Mouse (Mus musculus) E14TG2a.4 (cell line): ENCODE measurements around the gene Sema3e.

Experiments used
- H3K27me3 ChIP-seq: 2 replicates; pipeline ENCODE4 v1.6.1; 2014; ENCODE audit warnings: low read length, control low read depth; ENCODE audit not compliant: insufficient read depth
- H3K36me3 ChIP-seq: 2 replicates; pipeline ENCODE4 v1.6.1; 2014; ENCODE audit warnings: low read length, control low read depth; ENCODE audit not compliant: insufficient read depth
- H3K4me1 ChIP-seq: replicated peaks from 2 replicates; pipeline ENCODE4 v1.6.1; 2014; ENCODE audit warnings: low read depth, low read length, control low read depth
- H3K4me3 ChIP-seq: replicated peaks from 2 replicates; pipeline ENCODE4 v1.5.1; 2014; ENCODE audit warnings: mild to moderate bottlenecking, low read length
- H3K9me3 ChIP-seq: 2 replicates; pipeline ENCODE4 v1.6.1; 2014; ENCODE audit warnings: low read length, control low read depth
- CTCF ChIP-seq: conservative IDR thresholded peaks from 2 replicates; pipeline ENCODE4 v1.5.1; 2014; ENCODE audit warnings: low read length
- NANOG ChIP-seq: IDR thresholded peaks from 2 replicates; pipeline ENCODE4 v1.6.1; 2014; ENCODE audit warnings: borderline replicate concordance, low read length, mixed read lengths
- POU5F1 ChIP-seq: IDR thresholded peaks from 2 replicates; pipeline ENCODE4 v1.6.1; 2014; ENCODE audit warnings: low read length, borderline replicate concordance

The Sema3e gene

GRCm38 (mm10) chr5:14043983-14044382, 18.9 kb downstream of the Sema3e start:
- Histone ChIP-seq H3K4me3 (no peak overlapping the region), H3K9me3 (no peaks in the 10 kb centered on the region), H3K36me3 (no peaks in the 10 kb centered on the region), H3K27me3 (no peaks in the 10 kb centered on the region), H3K4me1 (peaks cover 16% of the 10 kb centered on the region)
- TF ChIP-seq NANOG (no peak), CTCF (no peak), POU5F1 (no peak)

GRCm38 (mm10) chr5:14048660-14049059, 23.6 kb downstream of the Sema3e start:
- Histone ChIP-seq H3K9me3 (no peaks in the 10 kb centered on the region), H3K4me1 (0 out of 2 replicates have a peak, but pooled peaks cover 5% of the 10 kb centered on the region), H3K36me3 (no peaks in the 10 kb centered on the region), H3K4me3 (no peak overlapping the region), H3K27me3 (no peaks in the 10 kb centered on the region)
- TF ChIP-seq NANOG (no peak), POU5F1 (no peak), CTCF (no peak)

- Histone ChIP-seq H3K27me3 (no peaks in the 10 kb centered on the region), H3K36me3 (no peaks in the 10 kb centered on the region), H3K4me1 (0 out of 2 replicates have a peak, but pooled peaks cover 5% of the 10 kb centered on the region), H3K9me3 (no peaks in the 10 kb centered on the region), H3K4me3 (no peak overlapping the region)
- TF ChIP-seq NANOG, result no peak
- TF ChIP-seq CTCF, result no peak
- no peak for TF ChIP-seq POU5F1
Measured at GRCm38 (mm10) chr5:14054472-14054871, 29.4 kb downstream of the Sema3e start.

GRCm38 (mm10) chr5:14059895-14060553, 34.9 kb downstream of the Sema3e start:
- Histone ChIP-seq H3K36me3 (no peaks in the 10 kb centered on the region), H3K9me3 (no peaks in the 10 kb centered on the region), H3K27me3 (no peaks in the 10 kb centered on the region), H3K4me3 (no peak overlapping the region), H3K4me1 (no peaks in the 10 kb centered on the region)
- TF ChIP-seq CTCF, result no peak
- no peak for TF ChIP-seq POU5F1
- TF ChIP-seq NANOG, result no peak

GRCm38 (mm10) chr5:14062918-14063481, 37.9 kb downstream of the Sema3e start:
- Histone ChIP-seq H3K36me3 (no peaks in the 10 kb centered on the region), H3K27me3 (no peaks in the 10 kb centered on the region), H3K4me1 (no peaks in the 10 kb centered on the region), H3K9me3 (no peaks in the 10 kb centered on the region), H3K4me3 (no peak overlapping the region)
- TF ChIP-seq POU5F1 (no peak), CTCF (no peak), NANOG (no peak)

GRCm38 (mm10) chr5:14073152-14073551, 48.1 kb downstream of the Sema3e start:
- 0 out of 2 replicates have a peak overlapping the region, but pooled peaks have one; percentile 8 for H3K4me3 ChIP-seq
- no peak for TF ChIP-seq NANOG
- TF ChIP-seq CTCF, result no peak
- no peak for TF ChIP-seq POU5F1
- H3K9me3 ChIP-seq, result peaks cover 13% of the 10 kb centered on the region
- H3K27me3 ChIP-seq, result no peaks in the 10 kb centered on the region
- peaks cover 20% of the 10 kb centered on the region for H3K4me1 ChIP-seq
- H3K36me3 ChIP-seq, result peaks cover 14% of the 10 kb centered on the region

GRCm38 (mm10) chr5:14088100-14088499, 63.0 kb downstream of the Sema3e start:
- Histone ChIP-seq H3K27me3 (no peaks in the 10 kb centered on the region), H3K36me3 (no peaks in the 10 kb centered on the region), H3K4me3 (no peak overlapping the region), H3K4me1 (peaks cover 8% of the 10 kb centered on the region), H3K9me3 (no peaks in the 10 kb centered on the region)
- TF ChIP-seq POU5F1, result no peak
- no peak for TF ChIP-seq CTCF
- no peak for TF ChIP-seq NANOG

- Histone ChIP-seq H3K4me3 (no peak overlapping the region), H3K9me3 (no peaks in the 10 kb centered on the region), H3K27me3 (no peaks in the 10 kb centered on the region), H3K4me1 (peaks cover 8% of the 10 kb centered on the region), H3K36me3 (no peaks in the 10 kb centered on the region)
- TF ChIP-seq NANOG (no peak), POU5F1 (no peak), CTCF (no peak)
Measured at GRCm38 (mm10) chr5:14089875-14090608, 65.0 kb downstream of the Sema3e start.
